Mouse (Mus musculus) G1E (cell line): ENCODE data around the gene Ccdc91.

Experiments
- CTCF ChIP-seq: IDR thresholded peaks from 2 replicates; pipeline ENCODE4 v1.5.1; 2012; ENCODE audit warnings: low read depth, low read length, inconsistent platforms, mixed read lengths
- TAL1 ChIP-seq: conservative IDR thresholded peaks from 2 replicates; pipeline ENCODE4 v1.6.1; 2012; ENCODE audit warnings: low read depth, low read length, inconsistent platforms, mixed read lengths

- TF ChIP-seq TAL1: no peak
- TF ChIP-seq CTCF: no peak
These were observed 31.6 kb downstream of the Ccdc91 start for GRCm38 (mm10) chr6:147507186-147507585.
